Mouse (Mus musculus): ENCODE results near the gene Rcor1.
A peak's percentile ranks its signal among the peaks of the same experiment; 100 is the strongest.

Gene Rcor1

DNA sequence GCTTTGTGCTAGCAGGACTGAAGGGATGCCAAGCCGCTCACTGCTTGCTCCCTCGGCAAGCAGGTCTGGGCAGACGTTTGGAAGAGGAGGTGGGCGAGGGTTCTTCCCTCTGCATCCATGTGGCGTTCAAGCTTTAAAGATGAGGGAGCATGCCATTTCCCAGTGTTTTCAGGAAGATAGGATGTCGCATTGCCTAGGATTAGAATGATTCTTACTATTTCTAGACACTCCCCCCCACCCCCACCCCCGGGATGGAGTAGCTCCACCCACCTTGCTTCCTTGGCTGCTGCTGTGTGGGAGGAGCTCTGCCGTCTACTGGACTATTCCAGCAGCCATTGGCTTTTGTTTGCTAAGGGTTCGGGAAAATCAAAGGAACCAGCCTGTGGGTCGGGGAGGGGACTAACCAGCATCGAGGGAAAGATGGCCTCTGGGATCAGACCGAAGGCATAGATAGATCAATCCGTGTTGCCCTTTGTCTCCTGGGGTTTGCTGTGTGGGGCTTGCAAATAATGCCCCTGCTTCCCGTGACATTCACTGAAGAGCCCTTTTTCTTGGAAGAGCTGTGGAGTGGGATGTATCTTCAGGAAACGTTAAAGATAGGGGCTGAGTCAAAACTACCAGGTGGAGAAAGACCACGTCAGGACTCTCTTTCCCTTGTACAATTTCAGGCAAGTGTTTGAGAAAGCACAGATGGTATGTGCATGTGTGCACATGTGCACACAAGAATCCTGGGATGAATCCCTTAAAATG lies 123.3 kb downstream of the Rcor1 start:
- DNase-seq (ENCODE audit: low spot score): no peak

DNA sequence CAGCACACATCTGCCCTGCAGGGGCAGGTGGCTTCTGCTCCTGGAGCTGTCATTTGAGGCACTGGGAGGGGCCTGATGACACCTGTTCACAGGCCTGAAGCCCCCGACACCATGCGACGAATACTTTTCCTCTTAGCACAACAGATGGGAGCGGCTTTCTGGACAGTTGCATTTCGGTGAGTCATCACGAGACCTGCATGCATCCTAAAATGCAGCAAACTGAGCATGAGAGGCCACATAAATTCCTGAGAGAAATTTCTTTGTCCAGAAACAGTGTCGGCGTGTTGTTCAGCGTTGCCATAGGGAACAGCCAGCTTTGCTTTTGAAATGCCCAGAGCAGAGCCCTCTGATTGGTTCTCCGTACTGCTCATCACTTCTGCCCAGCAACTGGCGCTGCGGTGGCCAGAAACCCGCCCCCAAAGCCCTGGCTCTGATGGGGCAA lies 125.2 kb downstream of the Rcor1 start:
- DNase-seq (ENCODE audit: low spot score): peak; percentile 81

DNA sequence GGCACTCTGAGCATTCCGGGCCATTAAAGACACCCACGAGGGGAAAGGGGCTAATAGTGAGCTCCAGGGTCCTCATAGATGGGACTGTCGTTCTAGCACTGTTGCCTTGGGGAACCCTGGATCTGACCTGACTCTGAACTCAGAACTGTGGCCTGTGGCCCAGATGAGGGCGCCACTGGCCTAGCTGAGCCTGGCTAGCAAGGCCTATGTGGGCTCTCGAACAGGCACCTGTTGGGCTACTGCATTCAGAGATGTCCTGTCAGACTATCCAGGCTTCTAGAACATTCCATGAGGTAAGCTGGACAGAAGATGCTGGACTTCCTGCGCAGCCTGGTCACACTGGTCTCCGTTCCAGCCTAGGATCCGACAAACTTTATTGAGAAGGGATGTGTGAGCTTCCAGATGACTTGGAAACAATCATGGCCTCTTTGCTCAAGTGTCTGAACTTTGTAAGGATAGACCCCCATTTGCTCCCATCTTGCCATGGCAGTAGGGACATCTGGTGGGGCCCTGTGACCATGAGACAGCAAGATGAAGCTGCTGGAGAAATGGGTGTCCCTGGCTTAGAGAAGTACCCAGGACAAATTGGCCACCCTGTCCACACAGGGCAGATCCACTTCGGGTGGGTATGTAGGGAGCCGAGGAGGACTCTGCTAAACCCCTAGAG lies 126.1 kb downstream of the Rcor1 start:
- DNase-seq (ENCODE audit: low spot score): no peak

Measured in yolk sac, embryonic 10.5 days (tissue).